Mouse (Mus musculus): Measurements from ENCODE around the gene Naa60.

The Naa60 gene

GRCm38 (mm10) chr16:3885065-3885670 is 13.0 kb downstream of the Naa60 start:
- DNase-seq (ENCODE audit: low spot score in 2 of 2), result no peak

GRCm38 (mm10) chr16:3891621-3892295 is 19.6 kb downstream of the Naa60 start:
- DNase-seq (ENCODE audit: low spot score in 2 of 2), result no peak

DNA sequence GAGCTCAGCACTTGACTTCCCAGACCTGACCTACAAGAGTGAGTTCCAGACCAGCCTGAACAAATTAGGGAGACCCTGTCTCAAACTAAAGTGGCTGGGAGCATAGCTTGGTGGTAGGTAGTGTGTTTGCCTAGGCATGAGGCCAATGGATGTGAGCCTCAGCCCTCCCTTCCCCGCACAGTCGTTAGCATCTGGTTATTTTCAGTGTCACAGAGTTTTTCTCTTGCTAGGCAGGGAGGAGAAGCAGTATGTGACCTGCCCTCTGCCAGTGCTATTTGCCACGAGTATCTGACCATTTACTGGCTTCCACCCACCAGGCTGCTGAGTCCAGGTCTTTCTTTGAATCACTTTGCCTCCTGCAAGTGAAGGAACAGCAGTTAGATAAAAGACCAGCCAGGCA is 21.6 kb downstream of the Naa60 start:
- no peak for DNase-seq (ENCODE audit: low spot score in 2 of 2)

DNA sequence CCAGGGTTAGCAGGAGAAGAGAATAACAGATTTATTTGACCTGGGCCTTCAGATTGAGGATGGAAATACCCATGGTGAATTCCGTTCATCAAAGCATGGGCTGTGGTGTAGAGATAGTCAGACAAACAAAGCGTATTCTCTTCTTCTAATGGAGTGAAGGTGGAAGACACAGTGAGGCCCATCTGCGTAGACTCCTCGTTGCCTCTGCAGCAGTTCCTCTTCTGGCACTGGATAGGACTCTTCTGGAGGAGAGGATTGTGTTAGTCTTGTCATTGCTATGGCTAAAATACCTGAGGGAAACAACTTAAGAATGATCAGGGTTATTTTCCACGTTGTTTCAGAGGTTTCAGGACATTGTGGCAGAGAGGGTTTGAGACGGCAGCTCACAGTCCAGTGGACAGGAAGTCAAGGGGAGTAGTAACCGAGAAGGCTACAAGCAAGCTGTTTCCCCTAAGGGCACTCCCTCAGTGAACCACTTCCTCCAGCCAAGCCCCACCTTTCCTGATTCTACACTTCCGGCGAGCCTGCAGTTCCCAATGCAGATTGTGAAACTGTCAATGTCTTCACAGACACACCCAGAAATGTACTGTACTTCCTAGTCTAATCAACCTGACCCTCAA is 23.1 kb downstream of the Naa60 start:
- peak in 1 of 2 experiments; percentile 28 for DNase-seq (ENCODE audit: low spot score in 2 of 2)

- DNase-seq (ENCODE audit: low spot score in 2 of 2), result no peak
These were observed 23.9 kb downstream of the Naa60 start for GRCm38 (mm10) chr16:3896046-3896445.

GRCm38 (mm10) chr16:3896553-3896952 is 24.4 kb downstream of the Naa60 start:
- no peak for DNase-seq (ENCODE audit: low spot score in 2 of 2)

GRCm38 (mm10) chr16:3907471-3907870 is 35.3 kb downstream of the Naa60 start:
- no peak for DNase-seq (ENCODE audit: low spot score in 2 of 2)

DNA sequence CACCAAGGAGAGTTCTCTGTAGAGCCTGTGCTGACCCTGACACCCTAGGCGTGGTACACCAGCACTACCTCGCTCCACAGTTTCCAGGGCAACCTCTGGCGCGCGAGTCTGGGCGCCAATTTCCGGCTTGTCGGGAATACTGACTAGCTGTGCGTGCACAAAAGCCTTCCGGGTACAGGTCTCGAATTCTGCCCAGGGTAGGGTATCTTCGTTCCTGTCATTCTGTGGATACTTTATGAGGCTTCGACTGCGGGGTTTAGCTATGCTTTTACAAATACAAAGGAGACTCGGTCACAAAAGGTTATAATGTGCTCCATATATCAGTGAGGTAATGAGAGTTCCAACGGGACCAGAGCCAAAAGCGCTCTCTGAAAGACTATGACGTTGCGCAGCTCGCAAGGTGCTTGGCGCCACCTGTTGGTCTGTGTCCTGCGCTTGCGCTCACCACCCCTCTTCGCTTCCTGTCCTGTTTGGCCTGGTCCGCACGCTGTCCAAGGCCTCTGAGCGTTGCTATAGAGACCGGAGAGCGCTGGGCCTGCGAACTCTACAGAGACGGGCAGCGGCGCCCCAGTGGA is 36.4 kb downstream of the Naa60 start, which contains the start of the genes 1700037C18Rik and Cluap1:
TSS of gene 1700037C18Rik (minus strand) at position 153 of the 575 bp plus-strand sequence.
TSS of gene Cluap1 (plus strand) at position 265 of the 575 bp plus-strand sequence.
- DNase-seq (ENCODE audit: low spot score in 2 of 2), result peak; percentile 87 to 90

DNA sequence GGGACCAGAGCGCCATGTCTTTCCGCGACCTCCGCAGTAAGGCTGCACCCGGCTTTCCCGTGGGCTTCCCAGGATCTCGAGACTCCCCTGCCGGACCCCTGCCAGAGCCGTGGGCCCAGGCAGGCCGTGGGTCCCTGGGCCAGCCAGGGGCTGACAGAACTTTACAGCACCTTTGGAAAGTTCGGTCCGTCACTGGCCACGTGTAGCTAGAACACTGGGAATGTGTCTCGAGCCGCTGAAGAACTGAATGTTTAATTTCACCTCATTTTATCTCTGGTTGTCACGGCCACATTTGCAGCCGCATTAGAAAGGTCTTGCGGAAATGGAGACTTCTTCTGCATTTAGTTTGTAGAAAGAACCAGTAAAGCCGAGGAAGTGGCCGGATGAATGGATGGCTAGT is 36.9 kb downstream of the Naa60 start:
- DNase-seq (ENCODE audit: low spot score in 2 of 2), result no peak

GRCm38 (mm10) chr16:3920756-3921155 is 48.6 kb downstream of the Naa60 start:
- DNase-seq (ENCODE audit: low spot score in 2 of 2), result no peak

- DNase-seq (ENCODE audit: low spot score in 2 of 2), result no peak
These were observed 51.3 kb downstream of the Naa60 start for GRCm38 (mm10) chr16:3923515-3923914.

DNA sequence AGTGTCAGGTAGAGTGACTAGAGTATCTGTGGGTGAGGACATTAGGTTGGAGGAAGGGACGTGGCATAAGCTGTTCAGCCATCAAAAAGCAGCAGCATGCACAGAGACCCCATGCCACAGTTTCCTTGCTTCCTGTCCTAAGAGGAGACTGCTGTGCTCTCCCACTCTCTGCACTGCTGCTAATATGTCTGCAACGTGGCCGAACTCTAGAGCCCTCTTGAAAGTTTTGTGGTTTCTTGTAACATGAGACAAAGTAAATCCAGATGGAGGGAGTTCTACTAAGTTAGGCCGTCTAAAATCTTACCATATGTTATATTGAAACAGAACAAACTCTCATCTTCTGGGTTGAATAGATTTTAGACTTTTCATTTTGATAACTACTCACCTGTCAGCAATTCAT is 51.8 kb downstream of the Naa60 start:
- DNase-seq (ENCODE audit: low spot score in 2 of 2), result no peak

- no peak for DNase-seq (ENCODE audit: low spot score in 2 of 2)
These were observed 56.4 kb downstream of the Naa60 start for GRCm38 (mm10) chr16:3928582-3928981.

- DNase-seq (ENCODE audit: low spot score in 2 of 2), result no peak
These were observed 57.0 kb downstream of the Naa60 start for GRCm38 (mm10) chr16:3929151-3929550.

DNA sequence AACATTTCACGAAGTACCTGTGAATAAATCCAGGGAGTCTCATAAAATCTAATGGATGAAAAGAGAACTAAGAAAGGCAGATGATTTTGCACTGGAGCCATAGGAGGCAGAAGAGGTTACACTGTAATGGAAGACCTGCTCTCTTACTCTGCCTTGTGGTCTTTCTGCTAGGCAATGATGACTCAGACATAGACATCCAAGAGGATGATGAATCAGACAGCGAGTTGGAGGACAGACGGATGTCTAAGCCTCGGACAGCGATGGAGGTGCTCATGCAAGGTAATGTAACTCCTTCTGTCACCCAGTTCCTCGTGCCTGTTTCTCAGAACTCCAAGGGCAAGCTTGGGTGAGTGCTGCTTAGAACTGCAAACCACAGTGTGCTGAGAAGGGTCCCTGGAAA is 61.4 kb downstream of the Naa60 start:
- DNase-seq (ENCODE audit: low spot score in 2 of 2), result no peak

DNA sequence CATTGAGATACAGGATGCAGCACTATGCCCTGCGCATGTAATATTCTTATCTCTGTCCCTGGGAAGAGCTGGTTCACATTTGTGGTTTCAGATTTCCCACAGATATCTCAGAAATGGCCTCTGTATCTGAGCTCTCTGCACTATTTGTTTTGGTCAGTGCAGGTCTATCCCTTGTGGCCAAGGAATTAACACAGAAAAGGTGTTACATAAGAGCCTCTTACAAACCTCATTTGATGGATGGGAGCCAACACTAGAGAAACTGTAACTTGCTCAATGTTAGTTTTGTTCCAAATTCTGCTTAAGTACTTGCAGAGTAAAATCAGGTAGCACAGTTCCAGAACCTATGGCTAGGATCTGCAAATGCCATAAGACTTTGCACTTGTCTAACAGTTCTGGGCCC is 61.9 kb downstream of the Naa60 start:
- no peak for DNase-seq (ENCODE audit: low spot score in 2 of 2)

- no peak for DNase-seq (ENCODE audit: low spot score in 2 of 2)
These were observed 62.5 kb downstream of the Naa60 start for GRCm38 (mm10) chr16:3934701-3935100.

GRCm38 (mm10) chr16:3951141-3951540 is 79.0 kb downstream of the Naa60 start:
- no peak for DNase-seq (ENCODE audit: low spot score in 2 of 2)

All from urinary bladder, postnatal 4 days (tissue).